Mouse (Mus musculus): Measurements from ENCODE around the gene Ttll13.
A peak's percentile ranks its signal among the peaks of the same experiment; 100 is the strongest.

The Ttll13 gene

DNA sequence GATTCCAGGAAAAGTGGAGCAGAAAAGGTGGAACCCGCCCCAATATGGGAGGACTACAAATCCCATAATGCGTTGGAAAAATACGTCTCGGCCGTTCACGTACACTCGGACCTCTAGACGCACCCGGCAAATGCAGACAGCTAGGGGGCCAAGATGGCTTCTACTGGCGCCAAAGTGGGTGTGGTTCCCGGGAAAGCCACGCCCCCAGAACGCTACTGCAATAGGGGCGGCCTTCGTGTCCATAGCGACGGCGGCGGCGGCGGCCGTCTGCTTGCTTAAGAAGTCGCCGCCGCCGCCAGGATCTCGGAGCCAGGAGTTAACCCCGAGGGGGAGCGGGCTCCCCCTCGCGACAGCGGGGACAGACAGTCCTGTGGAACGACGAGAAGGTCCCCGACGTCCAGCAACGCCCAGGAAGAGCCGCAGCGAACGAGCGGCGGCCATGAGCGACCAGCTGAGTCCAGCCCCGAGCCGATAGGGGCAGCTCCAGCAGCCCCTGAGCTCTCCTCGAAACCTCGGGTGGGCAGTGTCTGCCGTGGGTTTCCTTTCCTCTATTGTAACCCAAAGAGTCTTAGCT is at the start of gene Ttll13:
TSS of gene Ttll13 (plus strand) at position 229 of the 574 bp plus-strand sequence.
- peak; percentile 93 for DNase-seq (ENCODE audit: low spot score)

DNA sequence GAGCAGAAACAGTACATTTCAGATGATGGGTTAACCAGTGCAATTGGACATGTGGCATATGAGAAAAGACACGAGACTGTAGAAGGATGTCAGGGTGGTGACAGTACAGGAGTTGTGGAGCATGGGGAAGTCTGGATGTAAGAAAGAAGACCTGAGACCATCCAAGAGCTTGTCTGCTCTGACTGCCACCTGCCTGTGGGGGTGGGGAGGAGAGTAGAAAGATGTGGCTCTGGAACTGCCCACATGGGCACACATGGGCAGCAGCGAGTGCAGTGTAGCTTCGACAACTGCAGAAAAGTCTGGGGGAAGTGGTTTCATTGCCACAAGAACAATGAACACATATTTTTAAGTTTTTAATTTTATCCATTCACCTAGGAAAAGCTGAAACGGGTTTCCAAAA is 48.8 kb upstream of the Ttll13 start:
- no peak for DNase-seq (ENCODE audit: low spot score)

DNA sequence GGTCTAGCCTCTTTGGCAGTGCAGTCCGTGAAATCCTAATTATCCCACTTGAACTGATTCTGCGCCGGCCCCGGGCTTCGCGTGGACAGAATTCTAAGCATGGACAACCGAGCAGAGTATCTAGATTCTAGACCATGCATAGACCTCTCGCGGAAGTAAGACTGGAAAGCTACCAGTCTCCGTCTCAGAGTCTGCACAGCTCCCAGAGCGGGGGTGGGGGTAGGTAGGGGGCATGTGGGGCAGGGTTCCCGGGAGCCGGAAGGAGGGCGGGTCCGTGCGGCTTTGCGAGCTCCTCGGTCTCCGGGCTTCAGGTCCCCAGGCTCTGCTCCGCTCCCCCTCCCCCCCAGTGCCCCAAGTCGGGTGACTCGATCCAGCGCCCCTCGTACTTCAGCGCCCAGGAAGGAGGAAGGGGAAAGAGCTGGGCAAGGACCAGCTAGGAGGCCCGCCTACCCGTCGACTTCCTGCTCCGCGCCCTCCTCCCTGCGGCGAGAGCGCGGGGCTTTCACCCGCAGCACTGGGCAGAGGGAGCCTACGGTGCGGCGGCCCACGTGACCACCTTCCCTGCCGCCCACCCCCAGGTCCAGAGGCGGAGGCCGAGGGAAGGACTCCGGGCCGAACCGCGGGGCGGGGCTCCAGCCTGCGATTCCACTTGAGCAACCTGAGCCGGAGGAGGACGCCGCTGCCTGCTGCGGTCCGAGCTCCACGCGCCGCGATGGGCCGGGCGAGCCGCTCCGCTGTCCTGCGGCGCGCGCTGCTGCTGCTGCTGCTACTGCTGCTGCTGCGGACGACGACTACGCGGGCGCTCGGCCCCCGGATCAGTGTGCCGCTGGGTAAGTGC is 48.0 kb upstream of the Ttll13 start:
- DNase-seq (ENCODE audit: low spot score), result peak; percentile 77

DNA sequence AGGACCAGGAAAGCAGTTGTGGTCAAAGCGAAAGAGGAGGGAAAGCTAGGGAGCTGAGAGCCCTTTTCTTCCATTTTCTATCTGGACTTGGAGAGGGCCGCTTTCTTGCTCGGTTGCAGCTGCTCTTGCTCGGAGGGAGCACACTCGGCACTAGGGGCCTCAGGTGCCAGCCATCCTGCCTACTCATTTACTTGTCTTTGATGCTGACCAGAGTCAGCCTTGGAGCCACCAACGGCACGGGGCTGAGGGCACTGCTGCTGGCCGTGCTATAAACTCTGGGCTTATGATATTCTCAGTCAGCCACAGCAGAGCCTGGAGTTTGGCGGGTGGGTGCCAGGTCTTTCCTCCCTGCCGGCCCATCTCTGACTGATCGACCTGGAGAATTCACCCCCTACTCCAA is 47.3 kb upstream of the Ttll13 start:
- DNase-seq (ENCODE audit: low spot score), result no peak

DNA sequence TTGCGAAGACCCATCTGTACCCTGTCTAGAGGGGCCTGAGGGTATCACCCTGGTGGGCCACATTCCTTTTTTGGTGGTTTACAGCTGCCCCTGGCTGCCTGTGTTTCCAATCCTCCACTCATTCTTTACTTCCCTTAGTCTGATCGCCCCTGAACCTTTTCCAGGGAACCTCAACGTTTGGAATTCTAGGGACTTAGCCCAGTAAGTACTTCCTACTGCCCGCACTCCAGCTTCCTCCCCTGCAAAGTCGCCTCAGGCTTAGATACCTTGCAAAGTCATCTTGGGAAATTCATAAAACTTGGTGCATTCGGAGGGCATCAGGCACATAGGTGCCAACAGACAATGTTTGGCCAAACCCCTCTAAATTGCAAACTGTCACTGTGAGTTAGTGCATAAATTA is 46.9 kb upstream of the Ttll13 start:
- no peak for DNase-seq (ENCODE audit: low spot score)

DNA sequence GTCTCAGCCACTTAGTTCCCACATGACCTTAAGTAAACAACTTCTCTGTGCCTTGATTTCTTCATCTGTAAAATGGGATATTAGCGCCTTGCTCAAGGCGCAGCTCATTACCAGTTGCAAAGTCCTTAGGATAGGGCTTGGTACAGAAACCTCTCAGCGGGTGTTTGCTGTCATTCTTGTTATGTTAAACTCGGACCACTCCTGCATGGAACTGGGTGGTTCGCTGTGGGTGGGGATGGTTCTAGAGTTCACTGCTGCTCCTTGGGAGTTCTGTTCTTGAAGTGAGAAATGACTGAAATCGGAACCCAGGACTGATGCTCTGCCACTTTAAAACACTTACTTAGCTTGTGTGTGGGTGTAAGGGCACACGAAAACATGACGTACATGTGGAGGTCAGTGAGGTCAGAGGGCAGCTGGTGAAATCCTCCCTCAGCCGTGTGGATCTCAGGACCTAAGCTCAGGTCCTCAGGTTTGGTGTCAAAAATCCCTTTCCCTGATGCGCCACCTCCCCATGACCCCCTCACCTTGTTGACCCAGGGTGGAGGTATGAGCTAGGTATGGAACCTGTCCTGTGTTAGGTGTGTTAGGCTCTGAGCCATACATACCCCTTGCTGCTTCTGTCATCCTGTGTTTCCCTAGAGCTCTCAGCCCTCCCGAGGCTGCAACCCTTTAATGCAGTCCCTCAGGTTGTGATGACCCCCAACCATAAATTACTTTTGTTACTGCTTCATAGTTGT is 46.2 kb upstream of the Ttll13 start:
- no peak for DNase-seq (ENCODE audit: low spot score)

DNA sequence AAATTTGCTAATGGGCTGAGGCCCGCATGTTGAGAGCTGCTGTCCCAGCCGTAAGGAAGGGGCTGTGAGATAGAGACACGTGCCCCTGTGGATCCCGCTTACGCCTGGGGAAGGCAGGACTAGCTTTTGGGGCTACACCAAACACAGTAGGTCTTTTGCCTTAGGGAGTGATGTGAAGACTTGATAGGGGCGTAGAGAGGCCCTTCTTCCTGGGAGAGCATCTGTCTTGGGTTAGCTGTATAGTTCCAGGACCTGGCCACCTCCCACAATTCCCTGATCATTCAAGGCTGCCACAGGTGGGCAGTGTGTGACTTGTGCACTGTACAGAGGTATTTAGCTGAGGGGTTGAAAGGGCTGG is 45.6 kb upstream of the Ttll13 start:
- no peak for DNase-seq (ENCODE audit: low spot score)

DNA sequence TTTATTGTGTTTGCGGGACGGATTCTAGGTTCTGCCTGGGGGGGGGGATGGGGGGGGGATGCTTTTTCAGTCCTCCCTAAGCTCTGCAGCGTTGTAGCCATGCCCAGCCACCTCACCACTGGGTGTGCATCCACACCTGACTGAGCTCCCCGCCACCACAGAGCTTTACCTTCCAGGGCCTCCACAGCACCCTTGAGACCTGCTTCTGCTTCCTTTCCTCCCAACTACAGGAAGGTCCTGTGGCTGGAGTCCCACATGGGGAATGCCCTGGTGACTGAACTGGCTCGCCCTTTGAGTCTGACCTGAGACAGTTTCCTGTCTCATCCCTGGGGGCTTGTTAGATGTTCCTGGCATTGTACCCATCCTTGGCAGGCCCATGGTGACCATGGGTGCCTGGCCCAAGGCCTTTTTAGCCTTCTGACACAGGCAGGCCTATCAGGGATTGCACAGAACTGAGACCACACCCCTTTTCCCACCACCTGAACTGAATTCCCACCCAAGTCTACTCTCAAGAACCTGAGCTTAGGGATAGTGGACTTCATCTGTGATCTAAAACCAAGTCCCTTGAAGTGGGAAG is 45.1 kb upstream of the Ttll13 start:
- no peak for DNase-seq (ENCODE audit: low spot score)

DNA sequence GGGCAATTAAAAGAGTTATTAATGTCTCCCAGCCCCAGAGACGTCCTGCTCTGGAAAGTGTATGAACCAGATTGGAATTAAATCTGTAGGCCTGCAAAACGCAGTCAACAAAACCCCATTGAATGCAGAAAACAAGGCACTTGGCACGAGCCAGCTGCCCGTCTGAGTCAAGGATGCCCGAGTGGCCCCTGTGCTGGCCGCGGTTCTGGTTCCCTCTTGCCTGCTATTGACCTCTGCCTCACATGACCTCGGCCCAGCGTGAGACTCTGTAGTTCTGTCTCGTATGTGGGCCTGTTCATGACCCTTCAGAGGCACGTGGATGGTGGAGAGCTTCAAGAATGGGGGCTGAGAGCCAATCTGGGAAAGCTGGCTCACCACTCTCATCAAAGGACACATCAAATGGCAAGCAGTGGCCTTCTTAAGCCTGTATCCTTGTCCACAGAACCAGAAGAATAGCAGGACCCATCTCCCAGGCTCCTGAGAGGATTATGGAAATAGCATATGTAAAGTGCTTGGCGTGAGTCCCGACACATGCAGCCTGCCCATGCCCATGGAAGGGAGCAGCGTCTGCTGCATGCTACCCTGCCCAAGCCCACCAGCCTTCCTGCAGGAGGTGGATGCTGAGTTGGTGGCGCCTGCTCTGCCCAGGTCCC is 44.2 kb upstream of the Ttll13 start:
- no peak for DNase-seq (ENCODE audit: low spot score)

DNA sequence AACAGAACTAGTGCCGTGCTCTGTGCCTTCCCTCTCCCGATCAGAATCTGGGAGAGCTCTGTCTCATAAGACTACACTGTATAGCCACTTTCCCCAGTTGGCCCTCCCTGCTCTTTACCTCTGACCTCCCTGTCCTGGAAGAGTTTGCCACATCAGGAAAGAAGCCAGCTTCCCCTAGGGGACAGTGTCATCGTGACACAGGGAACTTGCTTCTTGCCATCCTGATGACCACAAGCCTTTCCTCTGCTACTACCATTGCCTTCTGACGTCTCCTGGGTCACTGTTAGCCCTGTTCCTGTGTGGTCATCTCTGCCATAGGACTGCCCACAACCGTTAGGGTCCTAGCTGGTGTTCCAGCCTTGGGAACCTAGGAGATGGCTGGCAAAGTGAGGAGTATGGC is 43.2 kb upstream of the Ttll13 start:
- no peak for DNase-seq (ENCODE audit: low spot score)

DNA sequence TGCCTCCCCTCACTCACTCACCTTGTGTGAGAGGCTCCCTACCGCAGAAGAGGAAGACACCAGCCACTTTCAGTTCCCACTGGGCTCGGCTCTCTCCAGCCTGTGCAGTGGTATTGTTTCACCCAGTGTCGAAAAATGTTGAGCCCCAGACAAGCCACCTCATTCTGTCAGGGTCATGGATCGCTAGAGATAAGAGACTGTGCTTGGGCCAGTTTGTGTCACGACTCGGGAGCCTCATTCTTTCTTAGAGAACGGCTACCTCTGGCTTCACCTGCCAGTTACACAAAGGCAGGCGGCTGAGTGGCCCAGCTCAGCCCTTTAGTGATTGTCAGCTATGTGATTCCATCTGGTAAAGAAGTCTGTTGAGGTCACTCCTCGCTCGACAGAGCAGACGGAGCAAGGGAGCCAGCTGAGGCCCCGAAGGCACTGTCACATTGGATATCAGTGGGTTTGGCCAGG is 42.5 kb upstream of the Ttll13 start:
- no peak for DNase-seq (ENCODE audit: low spot score)

DNA sequence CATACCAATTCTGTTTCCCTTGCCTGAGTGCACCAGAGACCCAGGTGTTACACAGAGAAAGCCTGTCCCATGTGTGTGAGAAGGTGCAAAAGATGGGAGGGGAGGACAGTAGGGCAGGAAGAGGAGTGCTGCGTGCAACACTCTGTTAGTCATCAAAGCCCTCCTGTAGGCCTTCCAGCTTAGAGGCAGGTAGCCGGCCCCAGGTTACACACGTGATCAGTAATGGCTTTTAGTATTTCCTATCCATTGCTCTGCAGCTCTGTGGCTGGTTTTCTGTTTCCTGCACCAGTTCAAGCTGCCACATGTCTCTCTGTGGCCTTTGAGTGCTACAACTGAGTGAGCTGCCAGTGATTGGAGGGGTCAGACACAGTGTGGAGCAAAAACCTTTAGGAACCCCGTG is 41.8 kb upstream of the Ttll13 start:
- DNase-seq (ENCODE audit: low spot score), result no peak

DNA sequence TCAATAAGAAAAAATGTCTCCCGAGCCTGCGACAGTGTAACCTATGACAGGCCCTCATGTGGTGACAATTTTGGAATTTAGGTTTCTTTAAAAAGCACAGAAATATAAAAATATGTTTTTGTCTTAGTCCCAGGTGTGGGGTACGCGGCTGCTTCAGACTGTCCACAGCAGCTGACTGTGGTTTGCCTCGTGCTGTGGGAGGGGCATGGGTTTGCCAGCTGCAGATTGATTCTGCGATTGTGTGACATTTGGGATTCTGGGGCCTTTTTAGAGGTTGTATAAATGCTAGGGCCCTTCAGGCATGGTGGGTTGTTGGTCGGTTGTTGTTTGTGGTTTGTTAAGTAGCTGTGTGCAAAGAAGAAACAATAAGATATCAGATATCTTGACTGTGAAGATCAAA is 41.2 kb upstream of the Ttll13 start:
- DNase-seq (ENCODE audit: low spot score), result no peak

DNA sequence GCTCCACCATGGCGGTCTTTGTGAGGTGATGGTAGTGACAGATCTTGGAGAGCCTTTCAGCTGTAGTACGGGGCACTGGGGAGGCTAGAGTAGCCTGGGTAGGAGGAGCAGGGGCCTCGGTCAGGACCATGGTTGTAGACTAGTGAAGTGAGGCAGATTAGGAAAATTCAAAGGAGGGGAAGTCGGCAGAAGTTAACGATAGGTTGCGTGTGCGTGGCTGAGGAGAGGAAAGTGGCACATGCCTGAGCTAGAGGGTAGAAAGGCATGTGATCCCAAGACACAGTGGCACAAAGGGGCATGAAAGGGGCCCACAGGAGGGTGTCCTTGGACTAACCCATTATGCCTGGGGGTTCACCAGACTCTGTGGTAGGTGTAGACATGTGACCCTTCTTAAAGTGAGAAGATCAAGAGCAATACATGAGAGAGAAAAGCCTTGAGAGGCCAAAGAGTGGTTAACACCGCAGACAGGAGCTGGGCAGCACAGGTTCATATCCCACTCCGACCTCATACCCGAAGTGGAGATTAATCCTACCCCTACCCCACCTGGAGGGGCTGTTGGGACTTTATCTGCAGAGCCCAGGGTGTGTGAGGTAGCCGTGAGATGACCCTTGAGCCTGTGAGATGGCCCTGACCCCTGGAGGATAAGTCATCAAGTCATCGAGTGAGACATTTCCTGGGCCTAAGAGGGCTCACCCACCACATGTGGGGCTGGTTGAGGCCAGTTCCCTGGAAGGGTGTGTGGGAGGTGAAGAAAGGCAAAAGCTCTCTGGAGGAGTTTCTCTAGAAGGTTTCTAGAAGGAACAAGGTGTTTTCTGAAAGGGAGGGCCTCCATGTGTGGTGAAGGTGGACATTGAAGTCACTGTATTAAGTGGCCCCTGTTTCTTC is 40.2 kb upstream of the Ttll13 start:
- DNase-seq (ENCODE audit: low spot score), result no peak

DNA sequence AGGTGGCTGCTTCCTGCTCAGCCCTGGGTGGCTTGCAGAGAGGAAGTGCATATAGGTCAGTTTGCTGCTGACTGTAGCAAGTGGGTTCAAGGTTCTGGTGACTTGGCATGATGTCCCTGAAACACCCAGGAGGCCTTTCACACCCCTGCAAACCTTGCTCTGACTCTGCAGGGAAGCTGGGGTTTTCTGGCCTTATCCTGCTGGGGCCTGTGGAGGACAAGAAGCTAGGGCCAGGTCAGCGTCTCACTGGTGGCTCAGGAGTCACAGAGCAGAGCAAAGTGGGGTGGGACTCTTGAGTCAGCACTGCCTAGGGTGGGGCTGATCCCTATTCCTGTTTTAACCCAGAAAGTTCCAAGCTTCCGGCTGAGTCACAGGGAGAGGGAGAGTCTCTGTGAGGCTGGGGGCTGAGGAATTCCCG is 38.9 kb upstream of the Ttll13 start:
- DNase-seq (ENCODE audit: low spot score), result no peak

DNA sequence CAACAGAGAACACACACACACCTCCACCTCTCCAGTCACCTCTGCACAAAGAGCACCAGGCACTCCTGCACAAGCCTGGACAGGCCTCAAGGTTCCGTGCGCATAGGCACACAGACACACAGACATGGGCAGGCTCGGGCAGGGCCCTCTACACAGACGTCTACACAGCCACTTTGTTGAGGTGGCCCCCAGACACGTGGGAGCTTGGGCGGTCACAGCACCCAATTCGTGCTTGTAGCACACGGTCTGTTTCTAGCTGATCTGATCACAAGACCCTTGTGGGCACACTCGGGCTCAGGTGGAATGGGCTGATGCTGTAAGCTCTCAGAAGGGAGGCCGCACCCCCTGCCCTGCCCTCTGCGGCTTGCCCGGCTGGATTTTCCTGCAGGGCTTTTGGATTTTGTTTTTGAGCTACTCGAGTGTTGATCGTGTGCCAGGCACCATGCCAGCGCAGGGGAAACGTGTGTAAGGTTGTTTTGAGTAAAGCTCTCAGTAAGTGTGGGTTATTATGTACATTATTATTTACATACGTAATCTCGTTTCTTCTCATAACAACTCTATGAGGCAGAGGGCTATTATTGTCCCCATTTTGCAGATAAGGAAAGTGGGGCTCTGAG is 38.0 kb upstream of the Ttll13 start:
- DNase-seq (ENCODE audit: low spot score), result no peak

DNA sequence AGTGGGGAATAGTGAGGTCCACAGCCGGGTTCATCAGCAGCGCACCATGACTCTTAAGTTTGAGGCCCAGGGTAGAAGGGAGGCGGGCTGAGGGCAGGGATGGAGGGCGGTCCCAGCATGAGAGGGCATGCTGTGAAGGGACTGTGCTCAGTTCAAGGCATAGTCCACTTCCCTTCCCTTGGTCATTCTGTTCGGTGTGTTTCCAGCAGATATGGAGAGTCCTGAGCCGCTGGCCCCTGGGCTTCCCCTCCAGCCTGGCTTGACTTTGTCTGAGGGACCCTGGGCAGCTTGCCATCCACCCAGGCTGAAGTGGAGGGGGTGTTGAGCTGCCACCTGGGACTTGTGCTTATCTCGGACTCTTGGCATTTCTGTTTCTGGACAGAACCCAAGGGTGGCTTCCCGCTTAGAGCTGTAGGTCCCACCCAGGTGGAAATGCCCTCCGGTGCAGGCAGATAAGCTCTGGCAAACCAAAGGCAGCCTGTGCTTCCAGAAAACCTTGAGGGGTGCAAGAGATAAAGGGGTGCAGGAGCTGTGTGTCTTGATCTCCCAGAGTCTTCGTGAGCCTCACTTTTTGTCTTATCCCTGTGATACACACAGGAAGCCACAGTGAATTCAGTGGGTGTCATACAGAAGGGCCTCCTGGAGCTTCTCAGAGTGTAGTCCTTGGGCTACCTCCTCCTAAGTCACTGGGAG is 37.3 kb upstream of the Ttll13 start:
- no peak for DNase-seq (ENCODE audit: low spot score)

DNA sequence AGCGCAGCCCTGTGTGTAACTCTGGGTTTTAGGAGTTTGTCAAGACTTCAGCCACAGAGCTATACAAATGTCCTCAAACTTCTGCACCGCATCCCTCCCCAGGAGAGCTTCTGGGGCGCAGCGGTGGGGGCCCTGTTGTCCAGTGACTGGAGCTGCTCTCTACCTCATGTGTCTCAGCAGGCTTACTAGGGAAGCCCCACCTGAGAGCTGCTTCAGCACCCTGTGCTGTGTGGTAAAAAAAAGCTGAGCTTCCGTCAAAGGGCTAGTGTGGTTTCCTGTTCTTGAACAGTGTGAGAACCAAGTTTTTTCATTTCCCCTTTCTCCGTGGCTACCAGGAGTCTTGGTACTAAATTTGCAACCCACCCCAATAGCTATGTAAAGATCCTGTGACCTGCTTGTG is 36.5 kb upstream of the Ttll13 start:
- DNase-seq (ENCODE audit: low spot score), result no peak

DNA sequence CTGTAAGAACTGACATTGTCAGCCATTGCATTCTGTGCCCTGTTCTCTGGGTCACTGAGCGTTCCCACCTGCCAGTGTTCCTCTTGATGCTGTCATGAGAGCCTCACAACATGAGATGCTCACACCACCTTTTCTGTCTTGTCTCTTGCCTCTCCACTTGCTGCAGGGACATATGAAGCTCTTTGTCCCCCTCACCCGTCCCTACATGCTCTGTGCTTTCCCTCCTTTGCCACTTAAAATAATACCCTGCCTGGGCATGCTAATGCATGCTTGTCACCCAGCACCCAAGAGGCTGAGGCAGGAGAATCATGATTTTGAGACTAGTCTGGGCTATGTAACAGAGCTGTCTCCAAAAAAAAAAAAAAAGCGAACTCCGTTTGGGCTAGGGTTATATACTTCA is 35.2 kb upstream of the Ttll13 start:
- DNase-seq (ENCODE audit: low spot score), result no peak

DNA sequence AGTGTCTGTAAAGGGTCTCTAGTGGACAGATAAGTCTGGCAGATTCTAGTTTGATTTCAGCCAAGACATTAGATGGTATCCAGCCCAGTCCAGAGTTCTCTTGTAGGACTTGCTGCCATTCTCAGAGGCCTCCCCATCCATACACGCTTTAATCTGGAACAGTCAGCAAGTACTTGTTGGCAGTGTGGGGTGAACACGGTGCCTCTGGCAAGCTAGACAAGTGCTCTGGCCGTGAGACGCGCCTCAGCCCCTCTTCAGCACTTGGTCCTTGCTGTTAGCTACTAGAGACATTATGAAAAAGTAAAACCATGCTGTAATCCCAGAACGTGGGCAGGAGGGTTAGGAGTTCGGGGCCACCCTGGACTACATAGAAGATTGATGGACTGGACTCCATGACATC is 32.6 kb upstream of the Ttll13 start:
- no peak for DNase-seq (ENCODE audit: low spot score)

Measured in ovary, postnatal 14 days (tissue).